Mouse (Mus musculus) erythroblast, embryonic 14.5 days (primary cell): ENCODE data around the gene Sh3d21. TPM values are rescaled to one million over a fixed set of nuclear protein-coding genes. Genes with fewer than 3 reads are reported as not detected.

Source experiments
- H3K27me3 ChIP-seq: 2 replicates; pipeline ENCODE4 v1.6.1; 2012; ENCODE audit warnings: inconsistent platforms; ENCODE audit not compliant: control insufficient read depth
- H3K36me3 ChIP-seq: 2 replicates; pipeline ENCODE4 v1.6.1; 2012; ENCODE audit warnings: mild to moderate bottlenecking, inconsistent platforms; ENCODE audit not compliant: control insufficient read depth
- H3K4me1 ChIP-seq: 2 replicates; pipeline ENCODE4 v1.6.1; 2012; ENCODE audit warnings: inconsistent platforms; ENCODE audit not compliant: control insufficient read depth
- H3K4me3 ChIP-seq: replicated peaks from 2 replicates; pipeline ENCODE3; 2012; ENCODE audit warnings: moderate library complexity, mild to moderate bottlenecking, inconsistent platforms
- H3K9me3 ChIP-seq: 2 replicates; pipeline ENCODE4 v1.6.1; 2012; ENCODE audit warnings: low read length, inconsistent platforms, mixed read lengths; ENCODE audit not compliant: control insufficient read depth
- GATA1 ChIP-seq: IDR thresholded peaks from 2 replicates; pipeline ENCODE4 v1.6.1; 2012; ENCODE audit warnings: low read length, inconsistent platforms, mixed read lengths
- TAL1 ChIP-seq: IDR thresholded peaks from 3 replicates; pipeline ENCODE4 v1.6.1; 2012; ENCODE audit warnings: low read length, inconsistent platforms, mixed read lengths
- polyA plus RNA-seq: library from polyadenylated mRNA; stranded (reverse); fragments of >175 nt; gene quantifications from 2 replicates; pipeline ENCODE4 v1.2.3, GENCODE M21; 2012

Sh3d21 gene
- polyA plus RNA-seq, 1 experiment: 0.05 TPM

DNA sequence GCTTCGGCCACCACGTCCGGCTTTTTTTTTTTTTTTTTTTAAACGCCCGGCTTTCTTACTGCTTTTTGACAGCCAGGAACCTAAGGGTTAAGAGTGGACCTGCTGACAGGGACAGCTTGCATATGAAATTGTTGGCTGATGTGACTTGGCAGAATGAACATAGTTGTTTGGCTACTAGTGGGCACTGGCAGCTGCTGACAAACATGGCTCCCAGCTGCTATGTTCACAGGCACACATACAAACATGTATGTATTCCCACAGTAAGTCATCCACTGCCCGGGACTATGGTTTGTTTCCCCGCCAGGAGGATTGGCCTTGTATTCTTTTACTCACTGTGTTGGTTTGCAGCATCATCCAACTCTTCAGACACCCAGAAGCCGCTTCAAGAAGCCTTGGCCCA, 46.2 kb downstream of the Sh3d21 start:
- Histone ChIP-seq H3K36me3 (peaks cover 20% of the 10 kb centered on the region), H3K4me1 (peaks cover 8% of the 10 kb centered on the region), H3K4me3 (no peak overlapping the region), H3K27me3 (no peaks in the 10 kb centered on the region), H3K9me3 (no peaks in the 10 kb centered on the region)
- TF ChIP-seq GATA1 (no peak), TAL1 (no peak)

DNA sequence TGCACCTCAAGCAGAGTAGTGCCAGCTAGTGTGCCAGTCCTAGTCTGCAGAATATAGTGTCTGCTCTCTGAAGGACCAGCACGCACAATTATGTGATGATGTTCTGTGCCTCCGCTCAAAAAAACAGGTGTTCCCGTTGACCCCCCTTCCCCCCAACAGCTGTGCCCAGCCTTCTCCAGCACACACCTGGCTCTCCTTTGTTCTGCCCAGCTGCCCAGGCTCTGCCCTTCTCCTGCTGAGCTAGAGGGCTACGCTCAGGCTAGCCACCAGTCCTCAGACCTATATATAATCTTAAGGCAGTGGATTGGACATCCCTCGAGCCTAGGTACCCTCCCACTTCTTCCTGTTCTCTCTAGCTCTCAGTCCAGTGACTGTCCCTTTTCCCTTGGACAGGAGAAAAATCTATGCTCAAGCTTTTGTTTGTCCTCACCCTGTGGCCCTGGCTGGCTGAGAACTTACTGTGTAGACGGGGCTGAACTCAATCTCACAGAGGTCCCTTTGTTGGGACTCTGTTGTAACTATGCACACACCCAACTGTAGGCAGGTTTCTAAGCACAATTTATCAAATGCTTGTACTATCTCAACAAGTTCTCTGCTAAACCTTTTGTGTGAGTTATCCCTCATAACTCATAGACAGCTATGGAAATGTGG, 47.3 kb downstream of the Sh3d21 start:
- no peak for TF ChIP-seq GATA1
- TF ChIP-seq TAL1: no peak
- Histone ChIP-seq H3K36me3 (peaks cover 20% of the 10 kb centered on the region), H3K9me3 (no peaks in the 10 kb centered on the region), H3K27me3 (no peaks in the 10 kb centered on the region), H3K4me1 (peaks cover 12% of the 10 kb centered on the region), H3K4me3 (no peak overlapping the region)

DNA sequence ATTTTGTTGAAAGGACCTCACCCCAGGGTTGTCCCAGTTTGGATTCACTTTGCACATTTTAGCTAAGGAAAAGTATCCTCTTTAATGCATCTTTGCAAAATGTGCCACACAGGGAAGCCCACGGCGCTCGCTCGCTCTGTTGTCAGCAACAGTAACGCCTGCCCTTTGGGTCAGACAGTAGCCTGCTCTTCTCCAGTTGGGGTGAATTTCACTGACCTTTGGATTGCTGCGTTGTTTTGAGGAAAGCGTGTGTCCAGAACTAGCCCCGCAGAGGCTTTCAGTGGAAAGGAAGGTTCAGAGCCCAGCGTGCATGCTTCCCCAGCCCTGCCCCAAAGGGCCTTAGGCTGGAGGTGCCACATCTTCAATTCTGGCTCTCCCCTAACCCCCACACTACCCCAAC, 47.9 kb downstream of the Sh3d21 start:
- H3K4me1 ChIP-seq: peaks cover 18% of the 10 kb centered on the region
- H3K4me3 ChIP-seq: no peak overlapping the region

DNA sequence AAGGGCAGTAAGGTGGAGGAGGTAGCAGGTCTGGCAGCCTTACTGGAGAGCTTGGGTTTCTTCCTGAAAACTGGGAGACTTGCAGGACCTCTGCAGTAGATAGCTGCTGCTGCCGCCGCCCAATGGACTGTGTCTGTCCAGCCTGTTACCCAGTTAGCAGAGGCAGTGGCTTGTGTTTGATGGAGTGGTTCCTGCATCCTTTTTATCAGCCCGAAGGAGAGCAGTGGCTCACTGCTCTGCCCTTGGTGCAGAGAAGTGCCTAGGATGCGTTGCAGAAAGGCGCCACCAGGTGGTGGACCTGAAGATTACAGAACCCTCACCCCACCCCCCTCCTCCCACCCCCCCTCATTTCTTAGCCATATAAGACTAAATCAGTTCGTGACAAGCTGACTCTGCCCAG, 49.3 kb downstream of the Sh3d21 start:
- Histone ChIP-seq H3K9me3 (no peaks in the 10 kb centered on the region), H3K36me3 (peaks cover 16% of the 10 kb centered on the region), H3K4me3 (no peak overlapping the region), H3K4me1 (peaks cover 28% of the 10 kb centered on the region), H3K27me3 (no peaks in the 10 kb centered on the region)
- no peak for TF ChIP-seq GATA1
- no peak for TF ChIP-seq TAL1

More for the DNA sequence above, 47.9 kb downstream of the Sh3d21 start:
- Histone ChIP-seq H3K36me3 (peaks cover 18% of the 10 kb centered on the region), H3K9me3 (no peaks in the 10 kb centered on the region), H3K27me3 (no peaks in the 10 kb centered on the region)
- TF ChIP-seq TAL1 (no peak), GATA1 (no peak)

DNA sequence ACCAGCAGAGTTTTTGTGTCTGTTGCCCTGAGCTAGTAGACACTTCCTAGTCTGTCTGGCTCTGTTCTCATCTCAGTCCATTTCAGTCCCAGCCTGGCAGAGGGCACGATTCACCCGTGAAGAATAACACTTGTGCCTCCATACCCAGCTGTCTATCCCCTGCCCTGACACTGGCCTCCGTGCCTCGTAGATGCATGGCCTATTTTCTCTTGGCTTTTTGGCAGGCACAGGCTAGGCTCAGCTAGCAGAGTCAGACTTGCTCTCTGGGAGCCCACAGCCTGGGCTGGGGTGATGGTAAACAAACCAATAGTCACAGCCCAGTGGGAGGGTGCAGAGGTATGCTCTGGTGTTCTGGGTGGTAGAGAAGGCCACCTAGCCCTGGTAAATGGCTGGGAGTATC, 50.0 kb downstream of the Sh3d21 start:
- no peaks in the 10 kb centered on the region for H3K27me3 ChIP-seq
- peaks cover 10% of the 10 kb centered on the region for H3K36me3 ChIP-seq
- H3K9me3 ChIP-seq: no peaks in the 10 kb centered on the region
- H3K4me1 ChIP-seq: peaks cover 30% of the 10 kb centered on the region
- H3K4me3 ChIP-seq: no peak overlapping the region
- TF ChIP-seq GATA1 (no peak), TAL1 (no peak)

DNA sequence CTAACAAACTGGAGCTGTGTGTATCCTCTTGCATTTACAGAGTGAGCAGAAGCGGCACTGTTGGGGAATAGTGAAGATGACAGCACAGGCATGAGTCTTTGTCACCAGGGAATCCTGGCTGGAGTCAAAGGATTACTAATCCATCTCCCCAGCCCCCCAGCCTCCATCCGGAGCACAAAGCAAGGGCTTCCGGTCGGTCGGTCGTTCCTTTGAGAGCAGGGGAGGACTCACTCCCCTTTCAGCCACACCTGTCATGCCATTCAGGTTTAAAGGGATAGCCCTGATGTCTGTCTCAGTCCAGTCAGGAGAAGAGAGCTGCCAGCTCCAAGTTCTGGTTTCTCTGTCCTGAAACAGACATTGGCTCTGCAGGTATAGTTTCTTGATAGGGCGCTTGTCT, 52.1 kb downstream of the Sh3d21 start:
- Histone ChIP-seq H3K4me1 (peaks cover 34% of the 10 kb centered on the region), H3K4me3 (no peak overlapping the region)

DNA sequence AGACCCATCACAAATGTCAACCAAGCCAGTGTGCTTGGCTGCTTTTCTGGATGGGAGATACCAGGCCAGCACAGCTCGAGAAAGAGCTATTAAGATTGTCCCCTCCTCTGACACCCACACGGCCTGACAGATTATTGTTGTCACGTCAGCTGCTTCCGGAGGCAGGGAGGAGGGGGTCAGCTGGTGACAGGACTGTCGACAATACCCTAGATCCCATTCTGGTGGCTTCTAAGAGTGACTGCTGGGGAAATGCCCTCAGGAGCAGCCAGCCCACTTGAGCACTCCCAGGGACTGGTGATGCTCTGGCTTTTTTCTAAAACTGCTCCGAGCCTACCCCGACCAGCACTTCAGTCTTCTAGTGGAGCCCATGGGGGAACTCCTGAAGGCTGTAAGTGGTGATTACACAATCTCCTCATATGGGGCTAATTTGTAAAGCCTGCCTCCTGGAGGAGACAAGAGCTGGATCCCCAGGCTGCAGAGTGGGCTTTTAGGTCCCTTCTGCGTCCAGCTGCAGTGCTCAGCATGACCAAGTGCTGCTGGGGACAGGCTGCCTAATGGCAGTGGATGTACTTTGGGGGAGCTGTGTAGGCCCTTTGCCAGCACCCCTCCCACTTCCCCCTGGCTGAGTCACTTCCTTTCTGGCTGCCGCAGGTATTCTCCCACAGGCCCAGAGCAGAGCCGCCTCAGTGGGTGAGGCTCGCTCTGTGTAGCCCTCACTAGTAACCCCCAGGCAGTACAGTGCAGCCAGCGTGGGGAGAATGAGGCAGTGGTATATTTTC, 52.7 kb downstream of the Sh3d21 start:
- TF ChIP-seq TAL1 (no peak), GATA1 (no peak)
- no peaks in the 10 kb centered on the region for H3K27me3 ChIP-seq
- no peak overlapping the region for H3K4me3 ChIP-seq
- no peaks in the 10 kb centered on the region for H3K9me3 ChIP-seq
- H3K4me1 ChIP-seq: peaks cover 39% of the 10 kb centered on the region
- H3K36me3 ChIP-seq: no peaks in the 10 kb centered on the region; the same call in none of the 2 replicates

More for the DNA sequence above, 52.1 kb downstream of the Sh3d21 start:
- no peaks in the 10 kb centered on the region for H3K9me3 ChIP-seq
- no peaks in the 10 kb centered on the region; the same call in none of the 2 replicates for H3K36me3 ChIP-seq
- TF ChIP-seq GATA1: no peak
- no peak for TF ChIP-seq TAL1
- no peaks in the 10 kb centered on the region for H3K27me3 ChIP-seq

DNA sequence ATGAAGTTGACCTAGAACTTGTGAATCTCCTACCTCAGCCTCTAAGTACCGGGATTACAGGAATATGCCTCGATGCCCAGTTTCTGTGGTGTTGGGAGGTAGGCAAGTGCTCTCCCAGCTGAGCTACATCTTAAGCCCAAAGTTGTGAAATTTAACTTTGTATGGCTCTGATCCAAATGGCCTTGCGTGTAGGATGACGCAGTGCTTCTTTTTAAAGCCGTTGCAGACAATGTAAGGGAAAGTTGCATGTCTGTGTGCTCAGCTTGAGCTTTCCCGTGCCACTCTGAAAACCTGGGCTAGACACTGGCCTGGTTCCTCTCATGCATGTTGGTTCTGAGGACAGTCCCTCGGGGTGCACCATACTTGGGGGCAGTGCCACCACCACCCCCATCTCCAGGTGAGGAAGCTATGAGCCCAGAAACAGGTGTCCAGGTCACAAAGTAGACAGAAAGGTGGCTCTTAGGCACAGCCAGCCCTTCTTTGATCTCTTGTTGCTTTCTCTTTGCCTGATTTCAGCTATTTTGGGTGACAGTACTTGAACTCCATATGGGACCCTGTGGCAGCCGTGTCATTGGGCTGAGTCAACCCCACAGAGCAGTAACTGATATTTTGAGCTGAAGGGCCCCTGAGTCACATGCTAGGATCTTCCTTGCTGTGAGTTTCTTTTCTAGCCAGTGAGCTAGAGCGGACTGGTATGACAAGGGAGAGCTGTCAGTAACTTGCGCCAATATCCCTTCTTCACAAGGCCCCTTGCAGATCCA, 53.5 kb downstream of the Sh3d21 start:
- no peak for TF ChIP-seq GATA1
- no peak for TF ChIP-seq TAL1
- Histone ChIP-seq H3K27me3 (no peaks in the 10 kb centered on the region), H3K9me3 (no peaks in the 10 kb centered on the region), H3K4me3 (no peak overlapping the region), H3K4me1 (peaks cover 46% of the 10 kb centered on the region), H3K36me3 (no peaks in the 10 kb centered on the region; the same call in none of the 2 replicates)
